Mouse (Mus musculus) lung, postnatal 0 days (tissue): ENCODE data around the gene Erp29. TPM values are rescaled to one million over a fixed set of nuclear protein-coding genes. Genes with fewer than 3 reads are reported as not detected.
A peak's percentile ranks its signal among the peaks of the same experiment; 100 is the strongest.
"Not testable (repeated sequence)": the region's sequence is repeated elsewhere in the genome, so short reads cannot be mapped to it uniquely, and the experiment has no call there.

Experiments
- ATAC-seq: fragments of 200-750 bp; cut with Nextera tagmentation; 2 replicates; pipeline ENCODE4 v1.8.0; 2017; ENCODE audit warnings: moderate library complexity
- DNase-seq: peaks from one replicate; pipeline ENCODE4 v3.0.0-alpha.2; 2016; ENCODE audit warnings: low spot score
- H3K27ac ChIP-seq: fragments of 300-500 bp; sonication (generic); 2 replicates; pipeline ENCODE4 v1.5.1; 2014; ENCODE audit warnings: antibody characterized with exemption, mild to moderate bottlenecking, low read length, mixed read lengths
- H3K27me3 ChIP-seq: fragments of 300-500 bp; sonication (generic); replicated peaks from 2 replicates; pipeline ENCODE4 v1.6.1; 2014; ENCODE audit warnings: low read length, mixed read lengths; ENCODE audit not compliant: insufficient read depth
- H3K36me3 ChIP-seq: fragments of 300-500 bp; sonication (generic); 2 replicates; pipeline ENCODE4 v1.6.1; 2014; ENCODE audit warnings: low read length, mixed read lengths; ENCODE audit not compliant: insufficient read depth
- H3K4me1 ChIP-seq: fragments of 300-500 bp; sonication (generic); 2 replicates; pipeline ENCODE4 v1.6.1; 2014; ENCODE audit warnings: antibody characterized with exemption, low read depth, low read length, mixed read lengths; ENCODE audit not compliant: insufficient read depth
- H3K4me2 ChIP-seq: fragments of 300-500 bp; sonication (generic); replicated peaks from 2 replicates; pipeline ENCODE4 v1.6.1; 2014; ENCODE audit warnings: low read depth, mild to moderate bottlenecking, low read length, moderate library complexity, mixed read lengths
- H3K4me3 ChIP-seq: fragments of 300-500 bp; sonication (generic); 2 replicates; pipeline ENCODE4 v1.5.1; 2014; ENCODE audit warnings: low read depth, low read length
- H3K9ac ChIP-seq: fragments of 300-500 bp; sonication (generic); replicated peaks from 2 replicates; pipeline ENCODE4 v1.6.1; 2014; ENCODE audit warnings: low read depth, mild to moderate bottlenecking
- H3K9me3 ChIP-seq: fragments of 300-500 bp; sonication (generic); 2 replicates; pipeline ENCODE4 v1.6.1; 2016; ENCODE audit warnings: low read length, mixed read lengths
- CTCF ChIP-seq: IDR thresholded peaks from 2 replicates; pipeline ENCODE4 v1.5.1; 2016; ENCODE audit warnings: antibody characterized with exemption, mild to moderate bottlenecking
- EP300 ChIP-seq: IDR thresholded peaks from 2 replicates; pipeline ENCODE4 v1.6.1; 2016; ENCODE audit warnings: antibody characterized with exemption, mild to moderate bottlenecking, control low read depth
- WGBS: fragments of 180-500 bp; shearing (Covaris S2); extraction: QIAGEN DNeasy Blood & Tissue Kit; methylation state at CpG from one replicate; pipeline ENCODE4 v1.1.7; 2014; 5-methylcytosine and 5-hydroxymethylcytosine counted together
- polyA plus RNA-seq: library from polyadenylated mRNA; unstranded; fragments of >200 nt; fragmentation: Nextera tagmentation; extraction: Ambion mirVana; gene quantifications from 2 replicates; pipeline ENCODE4 v1.2.1, GENCODE M21; 2015

Erp29 gene
- 122 and 123 TPM in 2 replicates for polyA plus RNA-seq

DNA sequence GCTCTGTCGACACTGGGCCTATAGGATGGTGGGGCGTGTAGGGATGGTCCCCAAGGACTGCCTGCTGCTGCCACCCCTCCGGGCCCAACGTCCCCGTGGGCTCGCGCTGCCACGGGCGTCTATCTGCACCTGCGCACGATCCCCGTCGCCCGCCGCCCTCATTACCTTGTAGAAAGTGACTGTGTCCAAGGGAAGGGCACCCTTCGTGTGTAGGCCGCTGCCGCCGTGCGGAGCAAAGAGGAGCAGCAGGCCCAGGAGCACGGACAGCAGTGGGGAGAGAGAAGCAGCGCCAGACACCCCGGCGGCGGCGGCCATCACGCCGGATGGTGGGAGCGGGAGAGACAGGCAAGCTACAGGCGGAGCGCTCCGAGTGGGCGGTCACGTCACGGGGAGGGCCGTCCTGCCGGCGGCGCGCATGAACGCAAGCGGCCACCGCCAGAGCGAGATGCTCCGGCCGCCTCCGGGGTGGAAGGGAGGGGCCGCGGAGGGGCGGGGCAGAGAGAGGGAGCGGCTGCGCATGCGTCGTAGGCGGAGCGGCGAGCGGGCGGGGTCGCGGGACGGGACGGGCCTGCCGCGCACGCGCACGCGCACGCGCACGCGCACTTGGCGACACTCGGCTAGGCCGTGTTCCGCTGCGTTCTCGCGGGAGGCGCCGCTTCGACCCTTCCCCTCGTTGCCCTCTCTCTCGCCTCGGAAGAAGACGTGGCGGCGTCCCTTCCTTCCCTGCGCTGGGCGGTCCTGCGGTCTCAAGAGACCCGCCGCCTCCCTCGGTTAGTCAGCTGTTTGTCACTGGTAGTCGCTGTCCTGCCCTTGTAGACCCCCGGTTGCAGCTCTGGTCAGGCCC is at the start of gene Erp29:
TSS of gene Erp29 (minus strand) at position 481 of the 844 bp plus-strand sequence.
- peak; percentile 96 for ATAC-seq
- Histone ChIP-seq H3K4me3 (peak within 1 kb of the TSS; percentile 82), H3K27me3 (no peaks in the 10 kb centered on the region), H3K36me3 (peaks cover 19% of the 10 kb centered on the region), H3K4me2 (peak within 1 kb of the TSS; percentile 94), H3K4me1 (peaks cover 16% of the 10 kb centered on the region), H3K9me3 (no peaks in the 10 kb centered on the region), H3K9ac (peak within 1 kb of the TSS; percentile 85), H3K27ac (peak within 1 kb of the TSS; percentile 96)
- under 1% methylated on average over 45 of the region's 97 CpGs for WGBS
- TF ChIP-seq CTCF, result peak; percentile 51
- TF ChIP-seq EP300, result no peak
- peak; percentile 98 for DNase-seq

DNA sequence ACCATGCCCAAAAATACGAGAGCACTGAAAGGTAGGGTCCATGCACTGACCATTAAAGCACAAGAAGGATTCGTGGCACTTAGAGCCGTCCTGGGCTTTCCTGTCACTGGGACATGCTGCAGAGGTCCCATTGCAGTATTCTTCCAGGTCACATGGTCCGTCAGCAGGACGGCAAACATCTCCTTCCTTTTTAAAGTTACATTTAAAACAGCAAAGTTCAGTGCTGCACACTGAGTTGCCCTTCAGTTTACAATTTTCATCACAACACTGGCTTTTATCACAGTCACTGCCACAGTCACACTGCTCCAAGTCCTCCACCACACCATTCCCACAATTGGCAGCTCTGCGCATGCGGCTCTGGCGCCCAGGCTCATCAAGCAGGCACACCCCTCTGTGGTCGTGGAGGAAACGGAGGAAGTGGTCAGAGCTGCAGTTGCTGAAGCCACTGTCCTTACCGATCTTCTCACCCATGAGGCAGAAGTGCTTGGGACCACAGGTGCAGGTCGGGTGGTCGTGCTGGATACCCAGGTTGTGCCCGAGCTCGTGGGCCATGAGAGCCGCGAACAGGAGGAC is 49.2 kb upstream of the Erp29 start:
- not testable (repeated sequence) for DNase-seq, H3K9me3 ChIP-seq, H3K27ac ChIP-seq, ATAC-seq, H3K4me3 ChIP-seq, H3K36me3 ChIP-seq, H3K4me1 ChIP-seq, H3K9ac ChIP-seq, H3K27me3 ChIP-seq, H3K4me2 ChIP-seq
- 69% methylated on average over 8 of the region's 17 CpGs for WGBS

- no peaks in the 10 kb centered on the region for H3K36me3 ChIP-seq
- 55% methylated on average over 7 of the region's 7 CpGs for WGBS
- H3K4me2 ChIP-seq, result no peak overlapping the region
- TF ChIP-seq CTCF, result no peak
- no peak for TF ChIP-seq EP300
- ATAC-seq (no peak), DNase-seq (no peak)
- no peak overlapping the region for H3K4me3 ChIP-seq
- H3K9me3 ChIP-seq, result no peaks in the 10 kb centered on the region
- no peaks in the 10 kb centered on the region for H3K27me3 ChIP-seq
- H3K9ac ChIP-seq, result no peak overlapping the region
- H3K27ac ChIP-seq, result no peak overlapping the region
- H3K4me1 ChIP-seq, result no peaks in the 10 kb centered on the region
These were observed 48.4 kb upstream of the Erp29 start for GRCm38 (mm10) chr5:121500719-121501118.

DNA sequence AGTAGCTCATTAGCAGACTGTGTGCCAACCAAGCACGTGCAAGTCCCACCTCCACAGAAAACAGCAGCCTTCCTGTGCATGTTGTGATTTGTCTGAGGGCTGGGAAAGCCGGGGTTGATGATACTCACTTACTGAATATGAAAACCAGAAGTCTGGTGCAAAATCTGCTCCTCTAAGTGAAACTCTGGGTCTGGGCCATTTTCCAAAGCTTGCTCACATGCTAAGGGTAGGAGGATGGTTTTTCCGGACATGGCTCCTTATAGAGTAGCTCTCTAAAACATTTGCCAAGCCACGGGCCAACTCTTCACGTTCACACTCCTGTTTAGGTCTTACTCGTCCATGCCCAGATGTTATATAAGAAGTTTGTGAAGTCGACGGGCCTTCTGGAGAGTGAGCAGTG is 41.0 kb upstream of the Erp29 start:
- H3K36me3 ChIP-seq, result no peaks in the 10 kb centered on the region
- H3K27me3 ChIP-seq, result no peaks in the 10 kb centered on the region
- TF ChIP-seq EP300, result no peak
- TF ChIP-seq CTCF, result no peak
- H3K4me2 ChIP-seq, result no peak overlapping the region
- no peak overlapping the region for H3K27ac ChIP-seq
- WGBS, result 56% methylated on average over 8 of the region's 8 CpGs
- ATAC-seq (no peak), DNase-seq (no peak)
- H3K4me1 ChIP-seq, result no peaks in the 10 kb centered on the region
- H3K4me3 ChIP-seq, result no peak overlapping the region
- no peak overlapping the region for H3K9ac ChIP-seq
- no peaks in the 10 kb centered on the region for H3K9me3 ChIP-seq

DNA sequence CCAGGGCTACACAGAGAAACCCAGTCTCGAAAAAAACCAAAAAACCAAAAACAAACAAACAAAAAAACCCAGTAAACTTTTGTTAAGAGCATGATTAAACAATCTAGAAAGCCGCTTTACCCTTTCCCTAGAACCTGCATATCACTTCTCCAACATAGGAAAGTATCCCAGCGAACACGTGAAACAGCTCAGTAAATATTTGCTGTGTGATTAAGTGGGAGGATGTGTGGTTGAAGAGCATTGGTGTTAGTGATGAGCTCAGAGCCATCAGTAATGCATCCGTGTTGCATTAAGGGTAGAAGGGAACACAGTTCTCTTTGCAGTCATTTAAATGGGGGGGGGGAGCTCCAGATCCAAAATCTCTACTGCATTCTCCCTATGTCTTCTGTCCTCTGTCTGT is 32.5 kb upstream of the Erp29 start:
- no peaks in the 10 kb centered on the region for H3K9me3 ChIP-seq
- DNase-seq (no peak), ATAC-seq (no peak)
- 50% methylated on average over 5 of the region's 5 CpGs for WGBS
- no peaks in the 10 kb centered on the region for H3K4me1 ChIP-seq
- H3K9ac ChIP-seq, result no peak overlapping the region
- no peaks in the 10 kb centered on the region for H3K27me3 ChIP-seq
- H3K36me3 ChIP-seq, result no peaks in the 10 kb centered on the region
- no peak overlapping the region for H3K4me2 ChIP-seq
- TF ChIP-seq EP300 (no peak), CTCF (no peak)
- no peak overlapping the region for H3K4me3 ChIP-seq
- H3K27ac ChIP-seq, result no peak overlapping the region

- H3K36me3 ChIP-seq, result no peaks in the 10 kb centered on the region
- peak; percentile 84 for DNase-seq
These were observed 25.4 kb upstream of the Erp29 start for GRCm38 (mm10) chr5:121477680-121478079.

More at GRCm38 (mm10) chr5:121477680-121478079, 25.4 kb upstream of the Erp29 start:
- H3K4me2 ChIP-seq, result no peak overlapping the region
- H3K9ac ChIP-seq, result no peak overlapping the region
- TF ChIP-seq EP300 (no peak), CTCF (peak; percentile 89)
- no peak overlapping the region for H3K27ac ChIP-seq
- H3K4me3 ChIP-seq, result no peak overlapping the region
- no peaks in the 10 kb centered on the region for H3K4me1 ChIP-seq
- WGBS, result 32% methylated on average over 3 of the region's 3 CpGs
- H3K27me3 ChIP-seq, result no peaks in the 10 kb centered on the region
- no peaks in the 10 kb centered on the region for H3K9me3 ChIP-seq
- ATAC-seq, result 0 out of 2 replicates have a peak, but pooled peaks have one; percentile 33
